In genomic region chr4:109667518-109667917, GRCm38 (mm10) we compare ENCODE assay signal across 8 mouse cellular contexts. TPM values are rescaled to one million over a fixed set of nuclear protein-coding genes. Genes with fewer than 3 reads are reported as not detected.
DNase-seq lines count a peak whose midpoint lies in the region; ATAC-seq lines count a peak whose summit lies in the region.

No protein-coding gene starts in this region.

- peak overlapping the region; percentile 96; the same call in 1 of the 2 replicates for H3K9ac ChIP-seq in kidney, embryonic 16.5 days (replicated peaks; ENCODE audit: low read length)
- H3K9ac ChIP-seq in hindbrain, embryonic 15.5 days = no peak overlapping the region
- no peak overlapping the region for H3K9ac ChIP-seq in midbrain, embryonic 15.5 days

- no peak for ATAC-seq in kidney, embryonic 16.5 days (ENCODE audit: low FRiP score, low TSS enrichment)
- no peak for ATAC-seq in hindbrain, embryonic 15.5 days (ENCODE audit: low FRiP score, low read depth)
- no peak for ATAC-seq in midbrain, embryonic 15.5 days (replicated peaks)

- no peak for DNase-seq in kidney, postnatal 14 days
- peak; percentile 14 for DNase-seq in embryonic facial prominence, embryonic 10.5 days (ENCODE audit: low spot score)
- DNase-seq in thymus, postnatal 0 days (ENCODE audit: low spot score) = no peak
- DNase-seq in left cerebral cortex, adult 18-20 months (ENCODE audit: low spot score in 2 of 2) = no peak
- DNase-seq in kidney, adult 8-10 months = no peak

- peaks cover 15% of the 10 kb centered on the region for H3K4me1 ChIP-seq in kidney, embryonic 16.5 days (ENCODE audit: insufficient read depth, low read length)
- peaks cover 25% of the 10 kb centered on the region for H3K4me1 ChIP-seq in embryonic facial prominence, embryonic 10.5 days
- peaks cover 24% of the 10 kb centered on the region for H3K4me1 ChIP-seq in hindbrain, embryonic 15.5 days (replicated peaks)
- peaks cover 22% of the 10 kb centered on the region for H3K4me1 ChIP-seq in midbrain, embryonic 15.5 days

- no peaks in the 10 kb centered on the region for H3K36me3 ChIP-seq in kidney, embryonic 16.5 days (ENCODE audit: insufficient read depth, low read length)
- H3K36me3 ChIP-seq in embryonic facial prominence, embryonic 10.5 days (replicated peaks) = no peaks in the 10 kb centered on the region
- H3K36me3 ChIP-seq in hindbrain, embryonic 15.5 days = no peaks in the 10 kb centered on the region
- no peaks in the 10 kb centered on the region for H3K36me3 ChIP-seq in midbrain, embryonic 15.5 days (replicated peaks)

- H3K9me3 ChIP-seq in kidney, embryonic 16.5 days (ENCODE audit: low read length) = no peaks in the 10 kb centered on the region
- H3K9me3 ChIP-seq in embryonic facial prominence, embryonic 10.5 days = no peaks in the 10 kb centered on the region
- H3K9me3 ChIP-seq in hindbrain, embryonic 15.5 days = no peaks in the 10 kb centered on the region
- no peaks in the 10 kb centered on the region for H3K9me3 ChIP-seq in midbrain, embryonic 15.5 days

- H3K27me3 ChIP-seq in kidney, embryonic 16.5 days (ENCODE audit: insufficient read depth, low read length) = peaks cover 15% of the 10 kb centered on the region
- H3K27me3 ChIP-seq in embryonic facial prominence, embryonic 10.5 days (replicated peaks; ENCODE audit: low read depth, poor library complexity, severe bottlenecking) = peaks cover 45% of the 10 kb centered on the region
- peaks cover 18% of the 10 kb centered on the region for H3K27me3 ChIP-seq in hindbrain, embryonic 15.5 days
- H3K27me3 ChIP-seq in midbrain, embryonic 15.5 days (replicated peaks) = peaks cover 14% of the 10 kb centered on the region

- WGBS in kidney, embryonic 16.5 days = 58% methylated on average over 2 of the region's 2 CpGs
- 32% methylated on average over 2 of the region's 2 CpGs for WGBS in embryonic facial prominence, embryonic 10.5 days
- WGBS in hindbrain, embryonic 15.5 days = 53% methylated on average over 2 of the region's 2 CpGs
- WGBS in midbrain, embryonic 15.5 days = 69% methylated on average over 2 of the region's 2 CpGs

- H3K27ac ChIP-seq in kidney, embryonic 16.5 days (ENCODE audit: low read length) = no peak overlapping the region; the same call in 1 of the 2 replicates
- H3K27ac ChIP-seq in embryonic facial prominence, embryonic 10.5 days (replicated peaks) = no peak overlapping the region
- H3K27ac ChIP-seq in hindbrain, embryonic 15.5 days (replicated peaks) = no peak overlapping the region
- H3K27ac ChIP-seq in midbrain, embryonic 15.5 days = no peak overlapping the region

- peak overlapping the region; percentile 74 for H3K4me3 ChIP-seq in kidney, embryonic 16.5 days (ENCODE audit: low read length)
- H3K4me3 ChIP-seq in embryonic facial prominence, embryonic 10.5 days = peak overlapping the region; percentile 79
- 0 out of 2 replicates have a peak overlapping the region, but pooled peaks have one; percentile 49 for H3K4me3 ChIP-seq in hindbrain, embryonic 15.5 days
- no peak overlapping the region for H3K4me3 ChIP-seq in midbrain, embryonic 15.5 days

- peak overlapping the region; percentile 99 for H3K4me2 ChIP-seq in kidney, embryonic 16.5 days (replicated peaks; ENCODE audit: low read depth, low read length)
- peak overlapping the region; percentile 76 for H3K4me2 ChIP-seq in hindbrain, embryonic 15.5 days
- H3K4me2 ChIP-seq in midbrain, embryonic 15.5 days = peak overlapping the region; percentile 82; the same call in 1 of the 2 replicates

RNA-seq across cellular contexts. Expression of gene Cdkn2c, which starts 0.5 kb away (rescaled TPM):
- polyA plus RNA-seq in kidney, embryonic 16.5 days (2015; fragmentation: Nextera tagmentation; extraction: Ambion mirVana) = 4.5 and 4.9 TPM in 2 replicates
- polyA plus RNA-seq in embryonic facial prominence, embryonic 10.5 days (2016; fragmentation: Nextera tagmentation; extraction: Ambion mirVana) = 1.3 and 2.0 TPM in 2 replicates
- polyA plus RNA-seq in hindbrain, embryonic 15.5 days (2015; fragmentation: Nextera tagmentation; extraction: Ambion mirVana) = 3.9 and 4.7 TPM in 2 replicates
- 2.5 and 2.6 TPM in 2 replicates for polyA plus RNA-seq in midbrain, embryonic 15.5 days (2015; fragmentation: Nextera tagmentation; extraction: Ambion mirVana)
- 20.8 and 27.1 TPM in 2 replicates for polyA plus RNA-seq in thymus, postnatal 0 days (2015; fragmentation: Nextera tagmentation; extraction: Ambion mirVana)
- total RNA-seq in left cerebral cortex, adult 18-20 months (2021) = 1 to 10 TPM; 2.6 to 3.2 TPM

RNA-seq across cellular contexts. Expression of gene Faf1, which starts 8.9 kb away (rescaled TPM):
- 17.8 and 18.8 TPM in 2 replicates for polyA plus RNA-seq in kidney, embryonic 16.5 days (2015; fragmentation: Nextera tagmentation; extraction: Ambion mirVana)
- 27.4 and 29.7 TPM in 2 replicates for polyA plus RNA-seq in embryonic facial prominence, embryonic 10.5 days (2016; fragmentation: Nextera tagmentation; extraction: Ambion mirVana)
- 30.2 and 31.8 TPM in 2 replicates for polyA plus RNA-seq in hindbrain, embryonic 15.5 days (2015; fragmentation: Nextera tagmentation; extraction: Ambion mirVana)
- 31.5 TPM in 2 replicates for polyA plus RNA-seq in midbrain, embryonic 15.5 days (2015; fragmentation: Nextera tagmentation; extraction: Ambion mirVana)
- 25.4 and 28.2 TPM in 2 replicates for polyA plus RNA-seq in thymus, postnatal 0 days (2015; fragmentation: Nextera tagmentation; extraction: Ambion mirVana)
- total RNA-seq in left cerebral cortex, adult 18-20 months (2021) = 10 to 100 TPM; 24.6 to 25.8 TPM
